Mouse (Mus musculus) lung, embryonic 14.5 days (tissue): ENCODE data around the gene Hsd17b13. TPM values are rescaled to one million over a fixed set of nuclear protein-coding genes. Genes with fewer than 3 reads are reported as not detected.

Experiments
- ATAC-seq: fragments of 200-750 bp; cut with Nextera tagmentation; 2 replicates; pipeline ENCODE4 v1.8.0; 2017; ENCODE audit warnings: mild to moderate bottlenecking, moderate TSS enrichment, moderate library complexity; ENCODE audit not compliant: insufficient read depth
- DNase-seq: peaks from one replicate; pipeline ENCODE4 v3.0.0-alpha.2; 2015
- H3K27ac ChIP-seq: fragments of 300-500 bp; sonication (generic); 2 replicates; pipeline ENCODE4 v1.5.1; 2014; ENCODE audit warnings: low read depth, mild to moderate bottlenecking, moderate library complexity
- H3K27me3 ChIP-seq: fragments of 300-500 bp; sonication (generic); 2 replicates; pipeline ENCODE4 v1.6.1; 2014; ENCODE audit warnings: low read length, control low read depth; ENCODE audit not compliant: insufficient read depth
- H3K36me3 ChIP-seq: fragments of 300-500 bp; sonication (generic); 2 replicates; pipeline ENCODE4 v1.6.1; 2014; ENCODE audit warnings: control low read depth; ENCODE audit not compliant: insufficient read depth
- H3K4me1 ChIP-seq: fragments of 300-500 bp; sonication (generic); 2 replicates; pipeline ENCODE4 v1.6.1; 2014; ENCODE audit warnings: antibody characterized with exemption, control low read depth; ENCODE audit not compliant: insufficient read depth
- H3K4me2 ChIP-seq: fragments of 300-500 bp; sonication (generic); 2 replicates; pipeline ENCODE4 v1.6.1; 2014; ENCODE audit warnings: mild to moderate bottlenecking
- H3K4me3 ChIP-seq: fragments of 300-500 bp; sonication (generic); 2 replicates; pipeline ENCODE4 v1.5.1; 2014; ENCODE audit warnings: low read depth, low read length
- H3K9ac ChIP-seq: fragments of 300-500 bp; sonication (generic); 2 replicates; pipeline ENCODE4 v1.6.1; 2014
- H3K9me3 ChIP-seq: fragments of 300-500 bp; sonication (generic); 2 replicates; pipeline ENCODE4 v1.6.1; 2016; ENCODE audit warnings: low read depth, low read length, control low read depth
- CTCF ChIP-seq: IDR thresholded peaks from 2 replicates; pipeline ENCODE4 v1.5.1; 2016; ENCODE audit warnings: antibody characterized with exemption, low read depth
- WGBS: fragments of 180-500 bp; shearing (Covaris S2); extraction: QIAGEN DNeasy Blood & Tissue Kit; methylation state at CpG from one replicate; pipeline ENCODE4 v1.1.7; 2014; 5-methylcytosine and 5-hydroxymethylcytosine counted together
- polyA plus RNA-seq: library from polyadenylated mRNA; unstranded; fragments of >200 nt; fragmentation: Nextera tagmentation; extraction: Ambion mirVana; gene quantifications from 2 replicates; pipeline ENCODE4 v1.2.1, GENCODE M21; 2014

Gene Hsd17b13
- polyA plus RNA-seq, 1 experiment from 2014 or later: 0.61 TPM

DNA sequence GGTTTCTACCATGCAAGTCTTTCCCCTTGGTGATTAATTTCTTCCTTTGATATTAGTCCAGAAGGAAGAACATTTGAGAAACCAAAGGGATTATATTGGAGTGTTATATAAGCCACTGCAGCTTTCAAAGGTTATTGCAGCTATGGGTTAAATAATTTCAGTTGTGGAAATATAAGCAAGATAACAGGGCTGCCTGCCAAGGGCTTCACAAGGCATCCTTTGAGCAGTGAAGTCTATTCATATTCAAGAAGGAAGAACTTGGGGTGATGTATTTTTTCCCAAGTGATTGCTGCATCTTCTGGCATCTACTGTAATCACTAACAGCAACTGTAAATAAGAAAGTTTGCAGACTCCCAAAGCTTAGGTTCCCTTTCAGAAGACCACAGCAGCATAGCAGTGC, 34.2 kb upstream of the Hsd17b13 start:
- Histone ChIP-seq H3K4me1 (0 out of 2 replicates have a peak, but pooled peaks cover 3% of the 10 kb centered on the region), H3K27ac (no peak overlapping the region; the same call in 1 of the 2 replicates)

DNA sequence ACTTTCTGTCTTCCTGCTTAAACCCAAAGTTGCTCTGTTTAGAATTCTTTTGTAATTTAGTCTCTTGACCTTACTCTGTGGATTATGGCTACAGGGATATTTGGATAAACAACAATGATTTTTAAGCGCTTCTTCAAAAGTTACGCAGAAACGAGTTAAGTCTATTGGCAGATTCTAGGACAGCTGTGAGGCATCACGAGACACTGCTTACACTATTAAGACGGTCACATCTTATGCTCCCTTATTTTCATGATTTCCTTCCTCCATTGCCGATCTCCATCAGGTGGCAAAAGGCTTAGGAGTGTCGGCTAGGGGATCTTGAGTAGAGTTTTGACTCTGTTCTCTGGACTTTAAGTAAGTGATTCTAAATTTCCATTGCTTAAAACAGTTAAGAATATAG, 33.1 kb upstream of the Hsd17b13 start:
- Histone ChIP-seq H3K4me1 (0 out of 2 replicates have a peak, but pooled peaks cover 3% of the 10 kb centered on the region), H3K4me3 (no peak overlapping the region), H3K27ac (no peak overlapping the region), H3K27me3 (no peaks in the 10 kb centered on the region), H3K9ac (no peak overlapping the region), H3K4me2 (no peak overlapping the region), H3K36me3 (0 out of 2 replicates have a peak, but pooled peaks cover 7% of the 10 kb centered on the region), H3K9me3 (no peaks in the 10 kb centered on the region)
- DNase-seq: peak; percentile 83
- WGBS: 49% methylated on average over 7 of the region's 7 CpGs
- ATAC-seq: peak; percentile 71; the same call in 1 of the 2 replicates
- TF ChIP-seq CTCF: no peak

More for the DNA sequence above, 34.2 kb upstream of the Hsd17b13 start:
- peak; percentile 85 for DNase-seq
- no peaks in the 10 kb centered on the region for H3K27me3 ChIP-seq
- no peak for TF ChIP-seq CTCF
- peak; percentile 62 for ATAC-seq
- no peak overlapping the region for H3K4me2 ChIP-seq
- no peaks in the 10 kb centered on the region for H3K9me3 ChIP-seq
- H3K9ac ChIP-seq: no peak overlapping the region
- 0 out of 2 replicates have a peak, but pooled peaks cover 7% of the 10 kb centered on the region for H3K36me3 ChIP-seq
- H3K4me3 ChIP-seq: no peak overlapping the region

DNA sequence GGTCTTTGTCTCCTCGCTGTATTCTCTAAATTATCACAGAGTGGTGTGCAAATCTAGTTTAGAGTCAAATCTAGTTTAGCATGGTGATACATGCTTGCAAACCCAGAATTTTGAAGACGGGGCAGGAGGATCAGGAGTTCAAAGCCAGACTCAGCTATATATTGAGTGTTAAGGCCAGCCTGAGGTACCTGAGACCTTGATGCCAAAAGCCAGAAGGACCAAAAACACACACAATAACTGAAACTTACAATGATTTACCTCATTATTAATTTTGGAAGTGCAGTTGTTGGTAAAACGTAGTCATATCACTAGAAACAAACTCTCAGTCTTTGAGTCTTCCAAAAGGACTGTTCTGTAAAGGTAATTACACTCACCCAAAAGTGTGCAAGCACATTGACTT, 32.2 kb upstream of the Hsd17b13 start:
- H3K4me1 ChIP-seq: 0 out of 2 replicates have a peak, but pooled peaks cover 3% of the 10 kb centered on the region
- H3K27me3 ChIP-seq: no peaks in the 10 kb centered on the region
- H3K9ac ChIP-seq: no peak overlapping the region
- H3K4me2 ChIP-seq: no peak overlapping the region
- H3K27ac ChIP-seq: no peak overlapping the region
- no peak overlapping the region for H3K4me3 ChIP-seq
- ATAC-seq (no peak), DNase-seq (no peak)
- H3K36me3 ChIP-seq: 0 out of 2 replicates have a peak, but pooled peaks cover 7% of the 10 kb centered on the region
- WGBS: 87% methylated on average over 3 of the region's 3 CpGs
- TF ChIP-seq CTCF: no peak
- no peaks in the 10 kb centered on the region for H3K9me3 ChIP-seq

DNA sequence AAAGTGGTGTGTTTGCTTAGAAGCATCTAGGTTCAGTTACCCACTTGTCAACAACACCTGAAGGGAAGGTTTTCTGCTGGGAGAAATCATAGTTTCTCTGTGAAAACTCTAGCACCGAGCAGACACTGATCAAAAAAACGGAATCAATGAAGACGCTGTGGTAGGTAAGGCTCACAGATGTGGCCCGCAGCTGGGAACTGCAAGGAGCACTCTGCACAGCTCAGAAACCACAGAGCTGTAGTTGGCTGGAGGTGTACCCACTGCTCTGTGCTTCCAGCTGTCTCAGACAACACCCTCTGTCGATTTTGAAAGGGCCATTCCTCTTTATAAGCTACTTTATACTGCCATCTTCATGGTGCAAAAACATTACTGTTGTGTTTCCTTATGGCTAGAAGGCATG, 30.6 kb upstream of the Hsd17b13 start:
- Histone ChIP-seq H3K9me3 (no peaks in the 10 kb centered on the region), H3K27ac (no peak overlapping the region), H3K36me3 (0 out of 2 replicates have a peak, but pooled peaks cover 7% of the 10 kb centered on the region), H3K9ac (no peak overlapping the region), H3K27me3 (no peaks in the 10 kb centered on the region), H3K4me3 (no peak overlapping the region), H3K4me1 (no peaks in the 10 kb centered on the region), H3K4me2 (no peak overlapping the region)
- DNase-seq (no peak), ATAC-seq (no peak)
- WGBS: 69% methylated on average over 5 of the region's 5 CpGs
- TF ChIP-seq CTCF: no peak

DNA sequence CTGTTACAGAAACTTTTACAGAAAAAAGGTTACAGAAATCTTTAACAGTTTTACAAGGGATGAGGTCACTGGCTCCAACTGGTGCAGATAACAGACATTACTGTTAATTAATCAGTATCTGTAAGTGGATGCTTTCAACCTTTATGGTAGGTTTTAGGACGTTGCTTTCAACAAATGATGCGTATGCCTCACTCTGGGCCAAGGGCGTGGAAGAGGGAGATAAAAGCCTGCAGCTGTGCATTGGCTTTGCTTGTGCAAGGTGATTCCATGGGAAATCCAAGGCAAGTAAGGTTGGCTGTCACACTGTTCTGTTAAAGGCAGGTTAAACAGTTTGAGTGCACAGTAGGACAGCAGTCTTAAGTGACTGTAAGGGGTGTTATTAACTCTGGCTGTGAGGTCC, 29.6 kb upstream of the Hsd17b13 start:
- no peak for DNase-seq
- Histone ChIP-seq H3K9me3 (no peaks in the 10 kb centered on the region), H3K27me3 (no peaks in the 10 kb centered on the region), H3K4me3 (no peak overlapping the region), H3K27ac (no peak overlapping the region), H3K4me1 (no peaks in the 10 kb centered on the region), H3K4me2 (no peak overlapping the region), H3K36me3 (peaks cover 7% of the 10 kb centered on the region; the same call in 1 of the 2 replicates), H3K9ac (no peak overlapping the region)
- WGBS: 67% methylated on average over 3 of the region's 3 CpGs
- no peak for TF ChIP-seq CTCF
- no peak for ATAC-seq

DNA sequence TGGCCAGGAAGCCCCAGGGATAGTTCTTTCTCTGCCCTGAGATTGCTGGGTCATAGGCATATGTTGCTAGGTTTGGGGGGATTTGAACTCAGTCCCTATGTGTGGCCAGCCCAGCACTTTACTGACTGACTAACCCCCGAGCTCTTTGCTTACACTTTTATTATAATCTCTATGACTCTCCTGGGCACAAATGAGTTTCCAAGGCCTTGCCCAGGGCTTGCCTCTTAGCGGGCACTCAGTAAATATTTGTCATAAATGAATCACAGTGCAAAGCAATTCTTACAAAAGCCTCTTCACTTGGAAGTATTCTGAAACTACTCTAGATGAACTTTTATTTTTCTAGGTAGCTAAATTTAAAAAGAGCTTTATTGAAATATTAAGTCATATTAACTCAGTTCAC, 26.7 kb upstream of the Hsd17b13 start:
- Histone ChIP-seq H3K27me3 (no peaks in the 10 kb centered on the region), H3K4me3 (no peak overlapping the region), H3K9ac (no peak overlapping the region), H3K4me2 (no peak overlapping the region), H3K4me1 (no peaks in the 10 kb centered on the region), H3K27ac (no peak overlapping the region), H3K36me3 (peaks cover 7% of the 10 kb centered on the region; the same call in 1 of the 2 replicates), H3K9me3 (no peaks in the 10 kb centered on the region)
- DNase-seq (no peak), ATAC-seq (no peak)
- WGBS: 65% methylated on average over 2 of the region's 2 CpGs
- TF ChIP-seq CTCF: no peak

DNA sequence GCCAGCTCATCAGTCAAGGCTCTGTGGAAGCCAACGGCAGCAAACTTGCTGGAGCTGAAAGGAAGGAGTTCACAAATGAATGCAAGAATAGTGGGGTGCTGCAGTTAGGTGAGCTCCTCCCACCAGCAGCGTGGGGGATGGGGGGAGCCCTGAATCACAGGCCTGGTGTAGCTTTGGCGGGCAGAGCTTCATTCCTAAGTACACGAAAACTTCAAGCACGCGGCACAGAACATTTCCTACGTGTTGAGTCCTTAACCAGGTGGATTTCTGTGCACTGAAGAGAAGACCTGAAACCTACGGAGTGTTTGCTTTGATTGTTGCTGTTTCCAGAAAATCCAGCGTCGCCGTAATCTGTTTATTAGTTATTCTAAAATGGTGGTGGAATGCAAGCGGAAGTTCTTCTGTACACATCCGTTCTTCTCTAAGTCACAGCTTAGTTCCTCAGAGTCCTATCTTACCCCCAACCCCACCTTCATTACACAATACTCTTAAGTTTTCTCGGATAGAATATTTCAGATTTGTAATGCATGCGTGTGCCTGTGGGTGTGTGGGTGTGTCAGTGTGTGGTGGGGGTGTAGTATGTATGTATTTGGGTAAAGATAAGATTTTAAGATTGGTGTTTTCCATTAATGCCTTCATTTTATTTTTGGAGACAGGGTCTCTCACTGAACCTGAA, 26.2 kb upstream of the Hsd17b13 start:
- no peaks in the 10 kb centered on the region for H3K4me1 ChIP-seq
- peak overlapping the region; percentile 41 for H3K4me2 ChIP-seq
- no peak for TF ChIP-seq CTCF
- no peak overlapping the region for H3K4me3 ChIP-seq
- no peak overlapping the region for H3K27ac ChIP-seq
- DNase-seq: peak; percentile 31
- no peaks in the 10 kb centered on the region for H3K9me3 ChIP-seq
- WGBS: 37% methylated on average over 15 of the region's 15 CpGs
- H3K9ac ChIP-seq: no peak overlapping the region
- peak; percentile 24; the same call in 1 of the 2 replicates for ATAC-seq
- H3K27me3 ChIP-seq: no peaks in the 10 kb centered on the region
- peaks cover 7% of the 10 kb centered on the region; the same call in 1 of the 2 replicates for H3K36me3 ChIP-seq
